Mouse (Mus musculus): Measurements from ENCODE around the gene Fam71e1. TPM values are rescaled to one million over a fixed set of nuclear protein-coding genes. Genes with fewer than 3 reads are reported as not detected.

Fam71e1 gene
- polyA plus RNA-seq, 1 experiment from 2014 or later, result 30.1 TPM

DNA sequence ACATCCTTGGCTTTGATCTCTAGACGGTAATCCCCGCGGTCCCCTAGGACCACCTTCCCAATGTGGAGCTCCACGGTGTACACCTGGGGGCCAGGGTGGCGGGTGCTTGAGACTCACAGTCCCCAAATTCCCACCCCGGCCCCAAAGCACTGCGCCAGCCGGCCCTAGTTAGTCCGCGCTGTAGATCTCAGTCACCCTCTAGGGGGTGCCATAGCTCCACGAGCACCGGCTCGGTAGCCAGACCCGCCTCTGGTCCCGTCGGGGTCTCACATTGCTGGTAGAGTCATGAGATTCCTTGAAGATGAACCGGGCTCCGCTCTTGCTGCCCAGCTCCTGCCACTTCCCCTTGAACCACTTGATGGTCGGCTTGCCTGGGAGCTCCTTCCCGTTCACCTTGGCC lies 25.3 kb downstream of the Fam71e1 start:
- no peaks in the 10 kb centered on the region for H3K36me3 ChIP-seq (ENCODE audit: poor library complexity, severe bottlenecking)
- peaks cover 55% of the 10 kb centered on the region for H3K27me3 ChIP-seq
- H3K9ac ChIP-seq, result no peak overlapping the region
- H3K9me3 ChIP-seq (replicated peaks), result no peaks in the 10 kb centered on the region
- H3K4me1 ChIP-seq, result peaks cover 15% of the 10 kb centered on the region
- 3% methylated on average over 18 of the region's 20 CpGs for WGBS
- peak overlapping the region; percentile 47 for H3K4me2 ChIP-seq
- peak overlapping the region; percentile 17; the same call in 1 of the 2 replicates for H3K4me3 ChIP-seq
- no peak overlapping the region for H3K27ac ChIP-seq
- ATAC-seq, result peak; percentile 81; the same call in 1 of the 2 replicates

DNA sequence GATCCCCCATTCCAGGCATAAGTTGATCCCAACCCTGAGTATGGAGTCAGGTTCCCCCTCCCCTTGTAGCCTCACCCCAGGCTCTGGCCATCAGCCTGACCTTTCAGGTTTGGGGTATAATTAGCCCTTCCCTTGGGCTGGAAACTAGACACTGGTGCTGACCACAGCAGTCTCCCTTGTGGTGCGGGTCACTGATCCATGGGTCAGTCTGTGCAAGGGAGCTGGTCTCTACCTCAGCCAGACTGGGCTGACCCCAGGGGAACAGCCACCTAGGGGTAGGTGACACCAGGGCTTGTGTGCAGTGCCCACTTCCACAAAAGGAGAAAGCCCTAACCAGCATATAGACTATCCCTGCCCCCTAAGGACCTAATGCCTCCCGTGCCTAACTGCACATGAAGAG lies 26.7 kb downstream of the Fam71e1 start:
- H3K4me2 ChIP-seq, result no peak overlapping the region
- peaks cover 66% of the 10 kb centered on the region for H3K27me3 ChIP-seq
- no peaks in the 10 kb centered on the region for H3K36me3 ChIP-seq (ENCODE audit: poor library complexity, severe bottlenecking)
- peaks cover 22% of the 10 kb centered on the region for H3K4me1 ChIP-seq
- 81% methylated on average over 2 of the region's 2 CpGs for WGBS
- H3K9me3 ChIP-seq (replicated peaks), result no peaks in the 10 kb centered on the region
- no peak overlapping the region for H3K27ac ChIP-seq
- no peak for ATAC-seq
- no peak overlapping the region for H3K9ac ChIP-seq
- no peak overlapping the region for H3K4me3 ChIP-seq

DNA sequence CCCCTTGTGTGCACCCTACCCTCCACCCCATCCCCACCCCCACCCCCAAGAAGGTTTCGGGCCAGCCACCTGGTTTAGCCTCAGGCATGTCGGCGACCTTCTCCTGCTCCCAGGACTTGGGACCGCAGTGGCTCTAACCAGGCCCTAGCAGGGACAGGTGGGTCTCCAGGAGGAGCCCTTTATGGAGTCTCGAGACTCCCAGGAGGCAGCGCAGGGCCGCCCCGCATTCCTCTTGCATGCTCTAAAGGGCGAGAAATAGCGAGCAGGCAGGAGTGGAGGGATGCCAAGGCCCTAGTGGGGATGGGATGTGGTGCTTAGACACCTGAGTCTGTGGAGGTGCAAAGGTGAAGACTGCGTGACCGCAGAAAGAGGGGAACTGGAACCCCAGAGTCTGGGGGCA lies 28.1 kb downstream of the Fam71e1 start, which contains the start of gene Mybpc2:
Gene Mybpc2 (minus strand): TSS at position 155 of the 400 bp plus-strand sequence.
- peak within 1 kb of the TSS; percentile 48 for H3K9ac ChIP-seq
- H3K4me2 ChIP-seq, result peak within 1 kb of the TSS; percentile 33
- H3K27me3 ChIP-seq, result peaks cover 74% of the 10 kb centered on the region
- H3K4me1 ChIP-seq, result peaks cover 24% of the 10 kb centered on the region
- H3K27ac ChIP-seq, result no peak within 1 kb of the TSS
- WGBS, result 38% methylated on average over 12 of the region's 12 CpGs
- H3K4me3 ChIP-seq, result no peak within 1 kb of the TSS; the same call in 1 of the 2 replicates
- H3K36me3 ChIP-seq (ENCODE audit: poor library complexity, severe bottlenecking), result no peaks in the 10 kb centered on the region
- no peak for ATAC-seq
- H3K9me3 ChIP-seq (replicated peaks), result no peaks in the 10 kb centered on the region

DNA sequence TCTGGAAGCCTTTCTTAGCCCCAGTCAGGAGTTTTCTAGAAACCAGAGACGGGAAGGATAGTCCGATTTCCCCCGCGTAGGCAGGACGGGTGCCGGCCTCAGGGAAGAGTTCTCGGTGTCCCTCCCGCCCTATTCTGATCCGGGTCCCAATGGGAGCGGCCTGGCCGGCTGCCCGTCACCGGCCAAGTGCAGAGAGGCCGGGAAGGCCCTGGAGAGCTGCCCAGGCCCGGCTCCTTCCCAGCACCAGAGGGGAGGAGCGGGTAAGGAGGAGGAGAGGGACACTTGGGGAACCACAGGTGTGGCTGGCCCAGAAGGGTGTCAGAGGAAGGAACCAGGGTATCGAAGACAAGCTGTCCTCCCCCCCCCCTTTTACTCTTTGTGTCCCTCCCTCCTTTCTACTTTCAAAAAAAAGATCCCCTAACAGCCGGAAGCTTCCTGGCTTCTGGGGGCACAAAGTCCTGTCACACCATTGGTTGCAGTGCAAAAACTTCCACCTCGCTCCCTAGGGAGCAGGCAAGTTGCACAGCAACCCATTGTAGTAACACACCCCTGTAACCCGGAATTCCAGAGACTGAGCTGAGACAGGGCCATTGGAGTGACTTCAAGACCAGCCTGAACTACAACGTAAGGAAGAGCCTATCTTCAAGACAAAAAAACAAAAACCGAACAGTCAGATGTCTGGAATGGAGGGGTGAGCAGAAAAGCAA lies 28.9 kb downstream of the Fam71e1 start:
- peaks cover 24% of the 10 kb centered on the region for H3K4me1 ChIP-seq
- H3K4me2 ChIP-seq, result peak overlapping the region; percentile 33
- peak overlapping the region; percentile 48 for H3K9ac ChIP-seq
- no peaks in the 10 kb centered on the region for H3K9me3 ChIP-seq (replicated peaks)
- H3K27ac ChIP-seq, result no peak overlapping the region
- no peaks in the 10 kb centered on the region for H3K36me3 ChIP-seq (ENCODE audit: poor library complexity, severe bottlenecking)
- H3K27me3 ChIP-seq, result peaks cover 74% of the 10 kb centered on the region
- no peak overlapping the region; the same call in 1 of the 2 replicates for H3K4me3 ChIP-seq
- peak; percentile 31; the same call in 1 of the 2 replicates for ATAC-seq
- 18% methylated on average over 22 of the region's 22 CpGs for WGBS

DNA sequence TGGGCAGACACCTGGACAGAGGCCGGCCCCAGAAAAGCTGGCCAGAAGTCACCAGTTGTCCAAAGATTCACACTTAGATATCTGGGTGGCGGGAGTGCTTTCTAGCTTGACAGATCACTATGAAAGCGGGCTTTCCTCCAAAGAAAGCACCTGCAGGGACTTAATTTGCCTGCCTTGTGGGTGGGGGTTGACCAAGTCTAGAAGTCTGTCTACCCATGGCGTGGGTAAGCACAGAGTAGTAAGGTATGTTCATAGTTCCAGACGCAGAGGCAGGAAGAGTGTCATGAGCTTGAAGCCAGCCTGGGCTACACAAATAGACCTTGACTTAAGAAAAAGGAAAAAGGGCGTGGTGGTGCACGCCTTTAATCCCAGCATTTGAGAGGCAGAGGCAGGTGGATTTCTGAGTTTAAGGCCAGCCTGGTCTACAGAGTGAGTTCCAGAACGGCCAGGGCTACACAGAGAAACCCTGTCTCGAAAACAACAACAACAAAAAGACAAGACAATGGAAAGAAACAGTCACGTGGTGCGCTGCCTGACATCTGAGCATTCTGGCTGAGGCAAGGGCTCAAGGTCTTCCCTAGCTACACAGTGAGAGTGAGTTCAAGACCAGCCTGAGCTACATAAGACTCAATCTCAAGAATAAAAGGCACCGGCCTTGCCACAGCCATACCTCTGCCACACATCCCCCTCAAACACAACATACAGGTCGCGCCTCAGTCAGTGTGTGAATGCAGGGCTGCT lies 30.2 kb downstream of the Fam71e1 start:
- ATAC-seq, result no peak
- H3K27me3 ChIP-seq, result peaks cover 65% of the 10 kb centered on the region
- H3K9ac ChIP-seq, result no peak overlapping the region
- H3K27ac ChIP-seq, result no peak overlapping the region
- 91% methylated on average over 14 of the region's 14 CpGs for WGBS
- H3K9me3 ChIP-seq (replicated peaks), result no peaks in the 10 kb centered on the region
- no peaks in the 10 kb centered on the region for H3K36me3 ChIP-seq (ENCODE audit: poor library complexity, severe bottlenecking)
- no peak overlapping the region for H3K4me3 ChIP-seq
- peaks cover 22% of the 10 kb centered on the region for H3K4me1 ChIP-seq
- H3K4me2 ChIP-seq, result no peak overlapping the region

DNA sequence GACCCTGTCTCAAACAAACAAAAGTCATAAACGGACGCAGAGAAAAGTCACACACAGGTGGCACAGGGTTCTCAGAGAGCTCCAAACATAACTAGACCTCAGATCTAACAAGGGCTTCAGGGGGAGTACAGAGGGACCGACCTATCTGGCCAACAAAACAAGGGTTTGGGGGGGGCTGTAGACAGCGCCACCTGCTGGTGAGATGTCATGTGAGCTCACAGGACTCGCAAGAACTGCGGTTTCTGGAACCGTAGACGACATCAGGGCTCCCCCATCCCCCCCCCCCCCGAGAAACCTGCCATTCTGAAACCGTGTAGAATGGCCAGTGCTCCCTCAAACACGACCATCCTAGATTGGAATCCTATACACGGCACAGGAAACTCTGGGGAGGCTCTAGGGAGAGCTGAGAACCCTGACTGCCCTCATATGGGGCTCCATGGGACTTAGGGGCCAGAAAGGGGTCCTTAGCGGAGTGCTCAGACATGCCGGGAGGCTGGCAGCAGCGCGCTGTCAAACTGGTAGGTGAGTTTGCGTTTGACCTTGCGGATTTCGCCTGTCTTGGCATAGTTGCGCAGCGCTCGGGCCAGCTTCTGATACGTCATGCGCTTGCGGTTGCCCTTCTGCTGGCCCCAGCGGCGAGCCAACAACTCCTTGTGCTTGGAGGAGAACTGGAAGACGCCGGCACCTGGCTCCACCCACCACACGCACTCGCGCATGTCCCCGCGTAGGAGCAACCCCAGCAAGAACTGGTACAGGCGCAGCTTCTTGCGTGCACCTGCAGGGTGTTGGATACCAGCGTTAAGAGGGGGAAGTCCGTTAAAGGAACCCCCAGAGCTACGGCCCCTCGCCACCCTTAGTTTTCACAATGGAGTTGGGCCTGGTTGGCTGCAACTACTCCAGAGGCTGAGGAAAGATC lies 31.4 kb downstream of the Fam71e1 start:
- Histone ChIP-seq H3K27me3 (peaks cover 54% of the 10 kb centered on the region), H3K4me3 (peak overlapping the region; percentile 39), H3K9ac (peak overlapping the region; percentile 63), H3K9me3 (replicated peaks) (no peaks in the 10 kb centered on the region), H3K27ac (no peak overlapping the region), H3K4me1 (peaks cover 21% of the 10 kb centered on the region), H3K4me2 (peak overlapping the region; percentile 74), H3K36me3 (ENCODE audit: poor library complexity, severe bottlenecking) (peaks cover 6% of the 10 kb centered on the region; the same call in 1 of the 2 replicates)
- WGBS, result 5% methylated on average over 40 of the region's 40 CpGs
- peak; percentile 44 for ATAC-seq

DNA sequence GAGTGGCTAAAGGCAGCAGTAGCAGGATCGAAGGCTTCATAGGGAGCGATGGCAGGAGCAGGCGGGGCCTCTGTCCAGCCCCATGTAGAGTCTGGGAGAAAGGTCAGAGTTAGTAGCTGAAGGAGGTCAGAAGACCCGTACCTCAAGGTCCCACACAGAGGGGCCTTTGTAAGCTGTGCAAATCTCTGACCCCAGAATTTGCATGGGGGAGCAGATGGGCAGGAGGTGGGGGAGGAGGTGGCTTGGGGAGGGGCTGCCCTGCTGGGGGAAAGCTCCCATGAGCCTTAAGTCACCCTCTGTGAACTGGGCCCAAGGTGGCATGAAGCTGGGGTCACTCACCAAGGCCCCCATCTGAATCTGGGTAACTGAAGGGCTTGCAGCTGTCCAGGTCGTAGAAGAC lies 33.1 kb downstream of the Fam71e1 start:
- H3K4me2 ChIP-seq, result no peak overlapping the region
- ATAC-seq, result no peak
- H3K9me3 ChIP-seq (replicated peaks), result no peaks in the 10 kb centered on the region
- H3K9ac ChIP-seq, result 0 out of 2 replicates have a peak overlapping the region, but pooled peaks have one; percentile 16
- peaks cover 38% of the 10 kb centered on the region for H3K27me3 ChIP-seq
- peaks cover 21% of the 10 kb centered on the region for H3K4me1 ChIP-seq
- H3K27ac ChIP-seq, result no peak overlapping the region
- 65% methylated on average over 5 of the region's 5 CpGs for WGBS
- peaks cover 24% of the 10 kb centered on the region for H3K36me3 ChIP-seq (ENCODE audit: poor library complexity, severe bottlenecking)
- no peak overlapping the region for H3K4me3 ChIP-seq

DNA sequence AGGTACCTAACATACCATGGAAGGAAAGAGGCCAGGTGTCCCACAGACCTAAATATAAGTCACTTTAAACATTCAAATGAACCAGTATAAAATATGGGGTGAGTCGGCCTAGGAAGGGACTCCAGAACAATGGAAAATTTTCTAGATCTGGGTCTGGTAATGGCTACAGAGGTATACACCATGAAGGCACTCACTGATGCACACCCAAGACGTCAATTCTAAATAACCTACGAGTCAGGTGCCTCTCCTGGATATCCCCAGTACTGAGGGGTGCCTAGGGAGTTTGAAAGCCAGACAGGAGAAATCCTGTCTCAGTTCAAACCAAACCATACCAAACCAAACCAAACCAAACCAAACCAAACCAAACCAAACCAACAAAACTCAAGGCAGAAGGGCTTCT lies 34.1 kb downstream of the Fam71e1 start:
- no peak overlapping the region for H3K9ac ChIP-seq
- no peak for ATAC-seq
- 84% methylated on average over 3 of the region's 3 CpGs for WGBS

DNA sequence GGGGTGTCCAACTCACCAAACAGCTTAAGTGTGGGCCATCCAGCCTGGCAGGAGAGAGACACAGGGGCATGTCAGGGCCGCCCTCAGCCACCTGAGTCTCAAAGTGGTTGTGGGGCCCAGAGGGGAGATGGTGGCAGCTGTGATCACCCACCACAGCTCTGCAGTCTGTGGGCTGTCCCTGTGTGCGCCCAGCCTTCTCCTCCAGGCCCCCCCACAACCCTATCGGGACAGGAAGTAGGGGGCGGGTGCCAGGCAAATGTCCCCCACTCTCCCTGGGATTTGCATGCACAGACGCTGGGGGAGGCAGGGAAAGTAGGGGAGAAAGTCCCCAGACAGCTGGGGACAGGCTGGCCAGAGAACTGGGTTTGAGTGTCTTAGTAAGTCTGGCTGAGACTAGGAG lies 34.8 kb downstream of the Fam71e1 start:
- 56% methylated on average over 5 of the region's 5 CpGs for WGBS
- H3K9me3 ChIP-seq (replicated peaks), result no peaks in the 10 kb centered on the region
- H3K9ac ChIP-seq, result no peak overlapping the region
- H3K4me2 ChIP-seq, result no peak overlapping the region
- no peak for ATAC-seq
- peaks cover 9% of the 10 kb centered on the region for H3K4me1 ChIP-seq
- H3K27me3 ChIP-seq, result peaks cover 23% of the 10 kb centered on the region
- no peak overlapping the region for H3K4me3 ChIP-seq
- peaks cover 41% of the 10 kb centered on the region for H3K36me3 ChIP-seq (ENCODE audit: poor library complexity, severe bottlenecking)
- H3K27ac ChIP-seq, result no peak overlapping the region

More for the DNA sequence above, 34.1 kb downstream of the Fam71e1 start:
- H3K4me3 ChIP-seq, result no peak overlapping the region
- peaks cover 11% of the 10 kb centered on the region for H3K4me1 ChIP-seq
- peaks cover 34% of the 10 kb centered on the region for H3K36me3 ChIP-seq (ENCODE audit: poor library complexity, severe bottlenecking)
- no peak overlapping the region for H3K4me2 ChIP-seq
- H3K9me3 ChIP-seq (replicated peaks), result no peaks in the 10 kb centered on the region
- H3K27me3 ChIP-seq, result peaks cover 28% of the 10 kb centered on the region
- H3K27ac ChIP-seq, result no peak overlapping the region

DNA sequence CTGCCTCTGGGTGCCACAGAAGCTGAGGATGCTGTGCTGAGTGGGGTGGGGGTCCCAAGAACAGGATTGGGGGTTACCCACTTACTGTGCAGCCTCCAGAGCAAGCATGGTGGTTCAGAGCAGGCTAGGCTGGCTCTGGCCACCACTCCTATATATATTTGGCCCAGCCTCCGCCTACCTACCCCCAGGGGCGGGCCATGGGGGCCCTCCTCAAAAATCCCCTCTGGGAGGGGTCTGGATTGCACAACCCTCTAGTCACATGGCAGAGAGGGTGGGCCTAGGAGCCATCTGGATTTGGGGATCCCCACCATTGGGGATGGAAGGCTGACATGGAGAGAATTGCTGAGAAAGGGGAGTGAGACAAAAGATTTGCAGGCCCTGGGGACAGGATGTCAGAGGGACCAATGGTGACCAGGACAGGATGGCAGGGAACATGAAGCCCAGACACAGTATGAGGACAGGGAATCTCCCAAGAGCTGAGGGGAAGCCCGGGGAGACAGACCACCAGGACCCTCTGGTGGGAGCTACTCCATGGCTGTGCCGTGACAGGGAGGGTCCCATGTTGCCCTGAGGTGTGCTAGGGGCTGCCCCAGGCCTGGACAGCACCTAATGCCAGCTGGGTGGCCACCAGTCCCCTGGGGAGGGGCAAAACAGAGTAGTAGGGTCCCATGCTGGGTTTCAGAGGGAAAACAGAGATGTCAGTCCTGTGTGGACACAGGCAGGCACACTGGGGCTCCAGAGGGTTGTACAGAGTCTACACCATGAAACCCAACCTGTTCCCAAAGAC lies 35.8 kb downstream of the Fam71e1 start, which contains the start of gene Spib:
Gene Spib (minus strand): TSS at position 126 of the 787 bp plus-strand sequence.
- ATAC-seq, result no peak
- no peaks in the 10 kb centered on the region for H3K9me3 ChIP-seq (replicated peaks)
- WGBS, result 83% methylated on average over 4 of the region's 4 CpGs
- H3K4me2 ChIP-seq, result no peak within 1 kb of the TSS
- H3K4me3 ChIP-seq, result no peak within 1 kb of the TSS
- H3K9ac ChIP-seq, result no peak within 1 kb of the TSS
- H3K4me1 ChIP-seq, result peaks cover 9% of the 10 kb centered on the region
- peaks cover 15% of the 10 kb centered on the region for H3K27me3 ChIP-seq
- peaks cover 50% of the 10 kb centered on the region for H3K36me3 ChIP-seq (ENCODE audit: poor library complexity, severe bottlenecking)
- no peak within 1 kb of the TSS for H3K27ac ChIP-seq

Measured in forebrain, embryonic 13.5 days (tissue).